Mouse (Mus musculus) T-helper 1 cell (primary cell): Measurements from ENCODE around the gene Myom1.

Experiments used
- in situ Hi-C: fragments of 300-600 bp; cut with MboI, MseI; formaldehyde crosslinking; loops from one replicate; pipeline ENCODE4 v1.15.1; 2025; ENCODE audit warnings: high pct_unique_total_duplicates

The Myom1 gene

DNA sequence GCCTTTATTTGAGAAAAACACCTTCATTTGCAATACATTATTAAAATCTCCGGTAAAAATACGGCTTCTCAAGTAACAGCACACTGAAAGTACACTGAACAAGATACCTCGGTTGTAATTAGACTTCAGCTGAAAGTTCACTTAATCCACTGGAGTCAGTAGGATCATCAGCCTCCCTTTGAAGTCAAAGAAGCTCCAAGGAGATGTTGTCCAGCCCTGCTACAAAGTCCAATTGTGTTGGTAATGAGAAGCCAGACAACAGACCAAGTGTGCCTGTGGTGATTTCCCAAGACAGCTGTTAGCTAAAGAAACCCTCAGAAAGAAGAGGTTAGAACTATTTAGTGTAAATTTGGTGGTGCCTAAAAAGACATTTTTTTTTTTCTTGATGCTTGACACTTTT is 92.0 kb downstream of the Myom1 start:
- in situ Hi-C loops = no loop called here

DNA sequence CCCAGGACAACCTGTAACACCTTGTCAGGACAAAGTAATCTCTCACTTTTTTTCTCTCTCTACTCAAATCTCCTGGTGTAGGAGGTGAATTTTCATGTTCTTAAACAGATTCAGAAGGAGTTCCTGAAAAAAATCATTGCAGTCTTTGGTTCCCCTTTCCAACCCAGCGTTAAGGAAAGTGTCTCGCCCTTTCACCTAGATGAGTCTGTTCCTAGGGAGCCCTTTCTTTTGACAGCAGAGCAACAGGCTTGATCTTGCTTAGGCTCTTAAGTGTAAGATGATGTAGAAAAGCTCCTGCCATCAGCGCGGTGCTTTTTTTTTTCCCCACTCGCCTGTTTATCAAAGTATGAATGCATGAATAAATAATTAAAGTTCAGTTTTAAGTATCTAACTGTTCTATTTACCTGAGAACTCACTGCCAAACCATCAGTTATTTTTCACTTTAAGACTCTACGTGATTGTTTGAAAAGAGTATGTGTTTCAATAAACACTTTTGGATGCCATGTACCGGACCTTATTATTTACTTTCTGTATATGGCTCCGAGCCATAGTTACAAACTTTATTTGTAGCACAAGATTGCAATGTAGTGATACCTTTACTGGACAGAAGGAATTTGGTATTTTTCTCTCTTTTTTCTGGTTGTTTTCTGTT is 94.2 kb downstream of the Myom1 start:
- in situ Hi-C loops = no loop called here

DNA sequence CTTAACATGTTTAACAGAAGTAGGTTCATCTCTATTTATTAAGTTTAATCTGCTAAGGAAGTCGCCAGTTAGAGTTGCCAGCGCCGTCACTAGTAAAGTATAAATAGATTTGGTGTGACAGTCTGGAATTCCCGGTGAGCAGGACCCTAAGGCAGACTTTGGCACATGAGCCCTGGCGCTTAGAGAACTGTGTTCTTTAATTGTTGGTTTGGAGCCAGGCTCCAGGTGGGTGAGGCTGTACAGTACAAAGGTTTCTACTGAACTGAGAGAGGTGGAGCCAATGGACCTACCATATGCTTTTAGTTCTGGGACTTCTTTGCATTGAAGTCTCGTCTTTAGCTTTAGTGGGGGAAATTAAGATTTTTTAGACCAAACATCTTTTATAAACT is 94.8 kb downstream of the Myom1 start:
- in situ Hi-C loops = no loop called here

DNA sequence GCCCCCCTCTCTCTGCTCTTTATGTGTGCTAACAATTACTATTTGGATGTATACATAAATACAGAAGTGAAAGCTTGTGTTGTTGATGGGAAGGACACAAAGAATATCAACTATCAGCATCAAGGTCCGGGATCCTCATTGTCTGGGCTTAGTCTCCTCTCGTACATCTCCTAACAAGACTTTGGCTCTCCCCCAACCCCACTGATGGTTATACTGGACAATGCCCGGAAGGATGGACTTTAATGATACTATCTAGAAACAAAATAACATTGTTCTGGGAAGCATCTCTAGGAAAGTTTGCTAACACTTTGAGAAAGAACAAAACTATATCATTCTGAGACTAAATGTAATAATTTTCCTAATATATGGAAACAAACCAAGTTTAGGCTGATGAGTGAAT is 96.2 kb downstream of the Myom1 start:
- in situ Hi-C loops = no loop called here

DNA sequence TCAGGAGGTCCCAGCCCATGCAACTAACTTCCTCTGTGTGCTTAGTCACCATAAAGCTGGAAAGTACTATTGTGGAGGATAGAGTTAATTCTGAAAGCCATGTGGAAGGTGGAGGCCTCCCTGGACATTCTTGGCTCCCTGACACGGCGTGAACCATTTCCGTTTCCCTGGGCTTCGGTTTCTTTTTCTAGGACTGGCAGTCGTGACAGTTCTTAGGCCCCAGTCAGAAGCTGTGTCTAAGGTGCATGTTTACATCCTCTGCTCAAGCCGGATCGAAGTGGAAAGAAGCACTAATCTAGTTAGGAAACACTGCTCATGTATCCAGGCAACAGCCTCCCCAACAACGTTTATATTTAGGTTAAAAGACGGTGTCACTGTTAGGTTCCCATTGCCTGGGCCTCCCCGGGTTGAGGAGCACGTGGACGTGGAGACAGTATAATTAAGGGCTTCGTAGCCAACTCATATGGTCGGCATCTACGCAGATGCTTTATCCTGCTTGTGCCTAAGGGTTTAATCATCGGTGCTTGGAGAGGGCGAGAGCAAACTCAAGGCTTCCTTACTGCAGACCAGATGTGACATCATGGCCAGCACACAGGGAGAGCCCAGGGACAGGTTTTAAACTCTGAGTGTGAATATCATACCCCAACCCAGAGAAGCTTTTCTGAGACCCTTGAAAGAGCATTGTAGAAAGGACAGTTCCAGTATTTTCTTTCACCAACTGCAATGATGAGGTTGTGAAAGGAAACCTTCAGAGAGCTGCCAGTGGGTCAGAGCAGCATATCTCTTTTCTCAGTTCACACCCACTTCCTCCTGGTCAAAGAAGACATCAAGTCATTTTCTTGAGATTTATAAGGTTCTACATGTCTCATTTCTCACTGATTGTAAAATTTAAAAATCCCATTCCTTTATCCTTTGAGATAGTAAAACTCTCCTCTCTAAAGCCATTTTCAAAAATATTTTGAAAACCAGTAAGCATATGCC is 100.4 kb downstream of the Myom1 start:
- in situ Hi-C loops = no loop called here

DNA sequence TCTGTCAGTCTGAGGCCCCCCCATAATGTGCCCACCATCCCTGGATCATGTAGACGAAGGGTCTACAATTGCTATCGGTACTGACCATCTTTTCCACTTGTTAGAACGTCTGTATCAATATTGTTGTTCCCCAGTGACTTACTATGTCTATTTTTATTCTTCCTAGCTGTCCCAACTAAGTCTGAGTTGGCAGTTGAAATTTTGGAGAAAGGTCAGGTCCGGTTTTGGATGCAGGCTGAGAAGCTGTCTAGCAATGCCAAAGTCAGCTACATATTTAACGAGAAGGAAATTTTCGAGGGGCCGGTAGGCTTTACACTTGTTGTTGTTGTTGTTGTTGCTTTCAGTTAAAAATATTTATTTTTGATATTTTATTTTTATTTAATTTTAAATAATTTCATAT is 102.9 kb downstream of the Myom1 start:
- in situ Hi-C loops = no loop called here

DNA sequence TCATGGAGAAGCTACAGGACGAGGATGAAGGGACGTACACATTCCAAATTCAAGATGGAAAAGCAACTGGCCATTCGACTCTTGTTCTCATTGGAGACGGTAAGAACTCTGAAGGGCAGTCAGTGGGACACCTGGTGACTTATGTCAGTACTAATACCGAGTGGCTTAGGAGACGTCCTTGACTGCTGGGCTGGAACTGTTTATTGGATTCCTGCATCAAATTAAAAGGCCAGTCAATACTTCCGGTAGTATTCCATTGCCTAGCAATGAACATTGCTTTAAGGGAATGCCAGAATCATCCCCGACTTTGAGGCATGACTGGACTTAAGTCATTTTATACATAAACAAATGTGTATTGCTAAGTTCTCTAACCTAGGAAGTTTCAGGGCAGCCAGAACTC is 103.8 kb downstream of the Myom1 start:
- in situ Hi-C loops = no loop called here

DNA sequence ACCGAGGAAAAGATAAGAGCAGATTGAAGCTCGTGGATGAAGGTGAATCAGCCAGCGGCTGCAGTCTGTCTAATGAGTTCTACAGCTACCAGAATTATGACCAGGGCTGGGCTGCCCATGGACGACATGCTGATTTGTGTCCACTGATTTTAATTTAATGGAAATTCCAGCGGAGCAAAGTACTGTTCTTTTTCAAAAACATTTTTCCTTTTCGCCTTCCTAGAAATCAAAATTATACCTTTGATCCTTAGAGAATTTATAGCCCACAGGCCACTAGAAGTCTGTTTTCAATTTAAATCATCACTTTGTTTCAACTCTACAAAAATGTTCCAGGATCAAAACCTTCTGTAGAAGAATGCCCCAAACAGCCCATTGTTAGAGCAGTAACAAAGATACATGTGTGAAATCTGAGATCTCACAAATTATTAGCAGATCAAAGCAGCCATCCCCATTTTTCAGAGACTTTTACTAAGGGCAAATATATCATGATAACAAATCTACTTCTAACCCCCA is 108.4 kb downstream of the Myom1 start:
- in situ Hi-C loops = no loop called here

DNA sequence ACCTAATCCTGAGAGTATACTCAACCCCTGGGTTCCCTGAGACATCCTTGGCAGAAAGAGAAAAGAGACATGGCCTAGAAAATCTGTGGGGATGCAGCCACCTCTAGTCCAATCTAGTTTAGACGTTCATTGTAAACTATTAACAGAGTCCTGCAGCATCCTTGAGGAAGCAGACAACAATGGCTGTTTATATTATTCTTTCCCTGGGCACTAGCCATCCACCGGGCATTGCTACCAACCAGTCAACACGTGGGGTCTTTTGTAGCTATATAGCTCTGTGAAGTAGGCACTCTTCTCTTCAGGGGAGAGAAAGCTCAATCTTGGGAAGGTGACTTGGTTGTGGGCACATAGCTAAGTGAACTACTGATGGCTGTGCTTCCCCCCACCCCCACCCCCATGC is 110.3 kb downstream of the Myom1 start:
- in situ Hi-C loops = no loop called here

DNA sequence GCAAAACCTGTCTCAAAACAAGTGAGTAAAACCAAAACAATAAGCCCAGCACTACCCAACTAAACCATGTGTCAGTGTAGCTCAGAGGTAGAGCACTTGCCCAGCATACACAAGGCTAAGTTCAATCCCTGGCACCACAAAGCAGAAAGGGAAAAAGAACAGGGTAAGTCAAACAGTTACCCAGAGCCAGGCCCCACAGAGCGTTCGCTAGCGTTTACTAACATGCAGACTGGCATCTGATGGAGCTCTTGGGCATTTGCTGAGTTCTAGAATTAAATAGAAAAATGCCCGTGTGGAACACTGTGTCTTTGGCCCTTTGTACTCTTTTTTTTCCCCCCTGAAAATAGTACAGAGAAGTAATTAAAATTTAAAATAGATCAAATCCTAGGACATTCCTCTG is 111.8 kb downstream of the Myom1 start:
- in situ Hi-C loops = no loop called here

DNA sequence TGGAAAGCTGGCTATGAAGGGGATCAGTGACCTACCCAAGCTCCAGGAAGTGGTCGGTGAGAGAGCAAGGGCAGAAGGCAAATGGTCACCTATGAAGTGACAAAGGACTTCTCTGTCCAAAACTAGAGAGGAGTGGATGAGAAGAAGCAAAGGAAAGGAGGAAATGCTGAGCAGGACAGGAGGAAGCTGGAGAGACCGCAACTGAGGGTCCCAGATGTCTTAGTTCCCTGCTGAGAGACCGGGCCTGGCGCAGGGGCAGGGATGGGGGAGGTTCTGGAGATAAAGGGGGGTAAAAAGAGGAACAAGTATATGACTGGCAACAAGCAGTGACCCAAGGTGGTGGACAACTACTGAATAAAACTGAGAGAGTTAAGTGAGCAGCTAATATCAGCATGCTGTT is 115.5 kb downstream of the Myom1 start:
- in situ Hi-C loops = no loop called here

DNA sequence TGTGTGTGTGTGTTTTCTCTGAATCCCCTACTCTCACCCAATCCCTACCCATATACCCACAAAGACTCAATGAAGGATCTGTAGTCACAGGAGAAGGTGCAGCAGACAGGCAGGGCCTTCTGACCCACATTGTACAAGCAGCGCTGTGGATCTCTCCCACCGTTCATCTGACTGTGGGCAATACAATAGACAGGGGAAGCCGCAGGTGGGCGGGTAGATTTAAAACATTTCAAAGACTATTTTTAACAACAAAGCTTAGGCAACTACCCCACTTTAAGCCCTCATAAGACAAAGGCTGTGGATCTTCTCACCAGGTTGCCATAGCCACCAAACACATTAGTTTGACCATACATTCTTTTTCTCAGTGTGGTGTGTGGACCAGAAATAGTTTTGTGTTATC is 116.2 kb downstream of the Myom1 start:
- in situ Hi-C loops = no loop called here

DNA sequence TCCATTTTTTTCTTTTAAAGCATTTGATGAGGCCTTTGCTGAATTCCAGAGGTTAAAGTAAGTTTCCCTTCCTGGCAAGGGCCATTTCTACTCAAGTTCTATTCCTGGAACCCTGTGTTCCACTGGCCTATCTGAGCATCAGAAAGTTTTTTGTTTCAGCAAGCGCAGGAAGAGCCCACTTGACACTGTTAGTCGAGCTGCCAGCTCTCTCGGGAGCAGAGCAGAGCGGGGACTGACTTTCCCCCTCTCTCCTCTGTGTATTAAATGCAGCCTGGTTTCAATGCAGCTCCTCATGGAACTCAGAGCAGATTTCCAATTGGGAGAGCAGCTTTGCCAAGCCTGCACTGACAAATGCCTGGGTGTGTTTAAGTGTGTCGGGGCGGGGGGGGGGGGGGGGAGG is 118.2 kb downstream of the Myom1 start:
- in situ Hi-C loops = no loop called here

DNA sequence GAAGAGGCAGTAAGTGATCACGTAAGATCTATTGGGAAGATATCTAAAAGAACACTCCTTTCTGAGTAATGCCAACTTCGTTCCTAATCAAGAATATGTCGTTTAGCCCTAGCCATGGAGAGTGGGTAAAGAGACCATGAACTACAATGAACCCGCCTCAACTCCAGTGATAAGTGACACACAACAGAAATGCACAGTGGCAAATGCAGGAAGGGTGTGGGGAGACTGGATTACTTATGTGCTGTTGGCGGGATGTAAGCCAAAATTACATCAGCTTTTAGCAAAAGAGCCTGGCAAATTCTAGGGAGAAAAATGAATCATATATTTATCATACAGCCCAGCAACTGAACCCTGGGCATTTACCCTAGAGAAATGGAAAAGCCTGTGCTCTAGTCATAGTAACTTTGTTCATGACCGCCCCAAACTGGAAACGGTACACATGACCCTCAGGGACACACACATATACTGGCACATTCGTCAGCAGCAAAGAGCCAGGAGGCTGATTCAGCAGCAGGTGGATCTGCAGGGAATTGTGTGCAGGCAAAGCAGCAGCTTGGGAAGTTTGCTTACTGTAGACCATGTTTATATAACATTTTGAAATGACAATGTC is 121.7 kb downstream of the Myom1 start:
- in situ Hi-C loops = no loop called here

DNA sequence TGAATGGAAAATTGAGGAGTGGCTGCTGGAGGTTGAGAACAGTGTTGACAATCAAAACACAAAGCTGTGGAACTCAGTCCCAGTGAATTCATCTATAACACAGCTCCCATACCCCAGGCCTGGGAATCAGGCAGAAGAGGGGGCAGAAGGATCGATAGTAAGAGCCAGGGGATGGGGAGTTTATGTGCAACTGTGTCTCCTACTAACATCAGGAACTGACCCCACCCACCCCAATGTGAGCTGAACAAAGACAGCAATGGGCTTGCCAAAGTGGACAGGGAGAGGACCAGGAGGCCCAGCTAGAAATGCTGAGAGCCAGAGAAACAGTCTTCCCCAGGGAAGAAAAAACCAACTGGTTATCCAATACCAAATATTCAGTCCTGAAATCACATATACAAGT is 122.2 kb downstream of the Myom1 start:
- in situ Hi-C loops = no loop called here

DNA sequence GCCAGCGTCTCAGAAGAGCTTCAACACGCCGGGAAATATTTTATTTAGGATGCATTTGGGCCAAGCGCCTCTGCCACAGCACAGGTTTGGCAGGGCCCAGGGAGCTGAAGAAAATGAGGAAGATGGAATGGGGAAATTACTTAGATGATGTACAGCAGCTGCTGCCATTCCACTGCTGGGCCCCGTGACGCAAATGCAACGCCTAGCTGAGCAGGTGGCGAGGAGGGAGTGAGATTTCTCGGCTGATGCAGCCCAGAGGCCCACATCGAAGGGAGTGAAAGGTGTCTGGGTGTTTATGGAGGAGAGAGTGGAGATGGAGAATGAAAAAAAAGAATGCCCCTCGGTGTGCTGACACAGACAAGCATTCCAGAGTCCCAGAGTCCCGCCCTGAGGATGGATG is 123.1 kb downstream of the Myom1 start:
- in situ Hi-C loops = no loop called here

DNA sequence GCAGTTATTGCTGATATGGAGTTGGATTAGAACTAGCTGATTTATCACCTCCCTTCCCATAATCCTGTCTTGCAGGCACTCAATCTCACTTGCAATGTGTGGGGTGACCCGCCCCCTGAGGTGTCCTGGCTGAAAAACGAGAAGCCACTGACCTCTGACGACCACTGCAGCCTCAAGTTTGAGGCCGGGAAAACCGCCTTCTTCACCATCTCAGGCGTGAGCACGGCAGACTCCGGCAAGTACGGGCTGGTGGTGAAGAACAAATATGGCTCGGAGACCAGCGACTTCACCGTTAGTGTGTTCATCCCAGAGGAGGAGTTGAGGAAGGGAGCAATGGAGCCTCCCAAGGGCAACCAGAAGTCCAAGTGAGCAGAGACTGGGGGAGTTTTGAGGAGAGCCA is 123.6 kb downstream of the Myom1 start:
- in situ Hi-C loops = no loop called here

DNA sequence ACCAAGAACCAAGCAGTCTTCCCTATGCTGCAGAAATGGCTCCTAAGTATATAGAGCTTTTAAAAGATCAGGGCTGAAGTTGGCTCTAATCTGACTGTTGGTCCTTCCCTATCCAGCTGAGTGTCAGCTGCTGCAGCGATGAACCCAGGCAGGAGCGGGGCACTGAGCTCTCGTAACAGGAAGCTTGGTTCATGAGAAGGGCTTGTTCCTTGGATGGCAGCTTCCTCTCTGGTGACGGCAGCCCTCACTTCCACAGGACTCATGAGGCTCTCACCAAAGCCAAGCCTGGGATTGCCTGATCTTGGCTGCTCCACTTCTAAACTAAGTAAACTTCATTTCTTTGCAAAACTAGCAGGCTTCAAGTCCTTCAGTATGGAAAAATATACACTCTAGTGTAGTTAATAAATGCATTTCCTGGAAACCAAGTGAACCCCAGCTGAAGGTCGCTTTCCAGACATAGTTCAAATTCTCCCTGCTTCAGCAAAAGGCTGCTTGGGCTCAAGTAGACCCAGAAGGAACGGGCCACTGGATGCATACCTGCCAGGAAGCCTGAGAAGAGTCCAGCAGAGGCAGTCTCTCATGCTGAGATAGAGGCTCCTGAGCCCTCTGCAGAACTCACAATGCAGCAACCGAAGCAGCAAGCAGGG is 125.2 kb downstream of the Myom1 start:
- in situ Hi-C loops = no loop called here

DNA sequence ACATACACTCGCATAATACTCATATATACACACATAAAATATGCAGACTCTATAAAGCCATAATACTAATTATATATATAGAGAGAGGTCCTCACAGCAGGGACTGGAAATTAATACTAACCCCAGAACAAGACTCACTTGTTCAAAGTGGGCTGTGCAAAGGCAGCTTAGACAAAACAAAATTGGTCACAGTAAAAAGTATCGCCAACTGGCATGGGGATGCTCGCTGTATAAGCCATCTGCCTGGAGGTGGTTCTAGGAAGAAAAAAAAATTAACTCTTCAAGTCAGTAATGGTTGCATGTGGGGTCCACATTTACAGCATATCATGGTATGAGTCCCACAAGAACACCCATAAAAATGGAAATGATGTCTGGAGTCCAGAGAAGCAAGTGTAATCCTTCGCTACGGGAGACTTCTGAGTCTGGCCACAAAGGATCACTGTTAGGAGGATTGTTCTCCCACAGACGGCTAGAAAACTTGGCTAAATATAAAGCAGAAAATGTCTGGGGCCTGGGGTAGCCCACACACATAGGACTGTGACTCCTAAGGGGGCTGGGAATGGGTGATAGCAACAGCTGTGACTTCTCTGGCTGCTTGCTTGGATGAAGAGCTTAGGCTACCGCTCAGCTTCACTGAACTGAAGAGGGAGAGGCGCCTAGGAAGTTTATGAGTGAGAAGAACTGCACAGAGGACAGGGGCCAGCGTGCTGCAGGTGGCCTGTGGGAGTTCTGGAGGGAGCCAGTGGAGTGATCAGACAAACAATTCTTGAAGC is 127.2 kb downstream of the Myom1 start:
- in situ Hi-C loops = no loop called here

DNA sequence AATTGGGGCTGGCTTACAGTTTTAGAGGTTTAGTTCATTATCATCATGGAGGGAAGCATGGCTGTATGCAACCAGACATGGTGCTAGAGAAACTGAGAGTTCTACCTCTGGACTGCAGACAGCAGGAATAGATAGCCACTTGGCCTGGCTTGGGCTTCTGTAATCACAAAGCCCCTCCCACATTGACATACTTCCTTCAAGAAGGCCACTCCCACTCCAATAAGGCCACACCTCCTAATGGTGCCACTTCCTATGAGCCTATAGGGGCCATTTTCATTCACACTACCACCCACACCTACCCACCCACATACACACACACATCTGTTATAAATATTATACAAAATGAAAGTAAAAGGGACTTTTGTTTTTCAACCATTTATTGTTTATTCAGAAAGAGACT is 129.8 kb downstream of the Myom1 start:
- in situ Hi-C loops = no loop called here

DNA sequence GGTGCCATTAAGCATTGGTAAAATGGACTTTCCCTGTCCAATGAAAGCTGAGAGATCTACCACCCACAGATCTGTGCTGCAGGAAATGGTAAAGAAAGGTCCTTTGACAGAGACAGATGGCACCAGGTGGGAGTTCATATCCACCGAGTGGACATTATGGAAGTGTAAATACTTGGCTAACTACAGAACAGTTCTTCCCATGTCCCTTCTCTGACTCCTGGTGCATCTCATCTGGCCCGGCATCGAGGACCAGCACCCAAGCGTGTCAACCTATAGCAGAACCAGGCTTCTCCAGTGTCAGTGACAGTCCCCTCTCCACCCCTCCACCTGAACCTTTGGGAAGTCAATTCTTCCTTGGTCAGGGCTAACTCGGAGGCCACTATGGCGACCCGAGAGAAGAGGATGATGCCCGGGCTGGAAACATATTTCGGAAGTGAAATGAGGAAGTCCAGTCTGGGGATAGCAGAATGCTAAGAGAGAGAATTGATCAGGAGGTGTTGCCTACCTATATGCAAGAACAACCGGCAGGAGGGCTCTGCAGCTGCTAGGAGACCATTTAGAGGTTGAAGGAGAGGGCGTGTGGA is 130.5 kb downstream of the Myom1 start:
- in situ Hi-C loops = no loop called here
